Mouse (Mus musculus) adipocyte (in vitro differentiated cells): Measurements from ENCODE around the gene Vmn2r27.
A peak's percentile ranks its signal among the peaks of the same experiment; 100 is the strongest.

Experiments used
- DNase-seq: peaks from one replicate; pipeline ENCODE4 v3.0.0-alpha.2; 2016; ENCODE audit warnings: low spot score

Gene Vmn2r27

DNA sequence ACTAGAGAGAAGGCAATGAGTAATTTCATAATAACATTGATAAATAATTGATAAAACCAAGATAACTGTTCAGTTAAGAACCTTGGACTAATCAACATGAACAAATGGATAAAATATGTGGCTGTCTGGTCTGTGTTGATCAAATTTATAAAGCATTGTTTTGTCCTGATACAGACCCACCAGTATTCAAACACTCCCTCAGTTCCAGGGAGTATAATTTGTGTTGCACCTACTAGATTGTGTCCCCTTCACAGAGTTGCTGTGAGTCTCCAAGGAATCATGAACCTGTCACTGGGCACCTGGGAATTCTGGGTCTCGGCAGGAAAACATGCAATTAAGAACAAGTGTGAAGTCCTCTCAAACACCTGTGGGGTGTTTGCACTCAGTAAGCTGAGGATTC, at the start of gene Vmn2r27:
Vmn2r27 (minus strand) TSS at position 101 of the 400 bp plus-strand sequence.
- no peak for DNase-seq

DNA sequence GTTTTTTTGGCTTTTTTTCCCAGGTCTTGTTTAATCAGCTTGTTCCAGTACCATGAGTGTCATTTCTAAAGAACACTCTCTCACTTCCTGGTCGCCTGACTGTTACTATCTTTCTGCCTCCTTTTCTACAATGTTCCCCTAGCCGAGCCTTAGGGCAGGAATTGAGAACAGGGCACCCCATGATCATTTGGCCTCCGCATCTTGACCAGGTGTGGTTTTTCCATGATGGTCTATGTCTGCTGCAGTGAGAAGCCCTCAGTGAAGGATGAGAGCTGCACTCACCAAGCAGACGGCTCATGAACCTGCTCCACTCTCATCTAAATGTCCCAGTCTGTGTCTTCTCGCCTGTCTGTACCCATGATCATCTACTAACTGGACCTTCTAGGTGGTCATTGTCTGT, 46.6 kb upstream of the Vmn2r27 start:
- DNase-seq = no peak

- no peak for DNase-seq
These were observed 46.0 kb upstream of the Vmn2r27 start for GRCm38 (mm10) chr6:124277641-124278040.

DNA sequence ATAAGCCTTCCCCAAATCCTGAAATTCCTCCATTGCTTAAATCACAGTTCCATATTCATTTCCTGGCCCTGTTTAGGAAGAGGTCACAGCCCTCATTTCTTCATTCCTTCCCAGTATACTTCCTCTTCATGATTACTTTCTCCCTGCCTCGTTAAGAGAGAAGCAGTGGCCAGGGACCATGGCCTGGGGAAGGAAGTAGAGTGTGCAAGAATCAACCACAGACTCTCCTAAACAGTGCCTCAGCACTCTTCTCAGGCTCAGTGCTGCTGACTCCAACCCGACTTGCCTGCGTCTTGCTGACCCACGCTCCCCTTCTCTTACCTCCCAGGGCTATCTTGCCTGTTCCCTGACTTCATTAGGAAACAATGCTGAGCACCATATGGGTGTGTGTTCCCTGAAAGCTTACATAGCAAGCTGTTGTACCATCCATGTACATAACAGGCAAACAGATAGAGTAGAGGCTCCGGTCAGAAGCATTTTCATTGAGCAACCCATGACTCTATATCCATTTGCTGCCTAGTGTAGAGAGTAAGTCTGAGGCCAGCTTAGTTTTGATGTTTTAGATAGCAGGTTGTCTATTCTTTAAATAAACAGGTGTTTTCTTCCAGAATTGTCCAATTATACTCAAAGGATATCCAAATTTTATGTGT, 41.7 kb upstream of the Vmn2r27 start:
- no peak for DNase-seq

GRCm38 (mm10) chr6:124262696-124263095, 31.0 kb upstream of the Vmn2r27 start:
- DNase-seq = peak; percentile 85

DNA sequence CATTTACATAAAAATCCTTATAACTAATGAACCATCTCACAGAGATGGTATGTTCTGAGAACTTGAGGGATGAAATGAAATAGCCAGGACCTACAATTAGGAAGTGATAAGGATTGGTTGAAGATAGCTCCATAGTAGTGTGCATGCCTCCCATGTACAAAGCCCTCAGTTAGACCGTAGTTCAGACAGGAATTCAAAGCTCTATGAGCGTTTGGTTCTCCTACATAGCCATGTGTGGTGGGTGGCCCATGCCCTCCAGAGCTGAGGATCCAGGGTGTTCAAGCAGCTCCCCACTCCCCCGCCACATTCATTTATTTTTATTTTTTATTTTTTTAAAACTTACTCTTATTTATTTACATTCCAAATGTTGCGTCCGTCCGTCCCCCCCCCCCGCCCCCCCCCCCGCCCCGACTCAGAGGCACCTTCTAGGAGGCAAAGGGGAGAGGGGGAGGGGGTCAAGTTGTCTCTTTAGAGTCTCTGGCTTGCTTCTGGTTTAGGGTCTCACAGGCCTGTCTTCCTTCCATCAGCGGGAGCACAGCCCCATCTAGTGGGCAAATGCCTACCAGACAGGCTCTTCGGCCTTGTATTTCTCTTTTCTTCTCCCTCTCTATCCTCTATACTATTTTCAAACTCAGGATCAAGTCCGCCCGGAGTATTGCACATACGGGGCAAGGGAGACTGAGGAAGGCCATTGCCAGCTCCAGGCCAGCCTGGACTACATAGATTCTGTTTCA, 28.7 kb upstream of the Vmn2r27 start:
- peak; percentile 81 for DNase-seq

- peak; percentile 21 for DNase-seq
These were observed 24.2 kb upstream of the Vmn2r27 start for GRCm38 (mm10) chr6:124255721-124256470.

DNA sequence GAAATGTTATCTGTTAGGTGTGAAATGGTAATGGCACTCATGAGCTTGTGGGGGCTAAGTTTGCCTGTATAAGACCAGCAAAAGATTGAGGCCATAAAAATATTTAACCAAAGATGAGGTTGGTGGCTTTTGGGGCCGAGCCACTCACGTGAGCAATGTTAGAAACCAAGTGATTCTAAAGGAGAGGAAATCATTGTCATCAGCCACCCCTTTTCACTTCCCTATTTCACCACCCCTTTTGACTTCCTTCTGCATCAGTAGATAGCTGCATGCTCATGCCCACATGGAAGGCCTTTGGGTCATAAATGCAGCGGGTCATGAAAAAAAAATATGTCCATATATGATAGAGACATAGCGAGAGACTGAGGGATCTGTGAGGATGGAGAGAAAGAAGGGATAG, 29.5 kb downstream of the Vmn2r27 start:
- DNase-seq = no peak

DNA sequence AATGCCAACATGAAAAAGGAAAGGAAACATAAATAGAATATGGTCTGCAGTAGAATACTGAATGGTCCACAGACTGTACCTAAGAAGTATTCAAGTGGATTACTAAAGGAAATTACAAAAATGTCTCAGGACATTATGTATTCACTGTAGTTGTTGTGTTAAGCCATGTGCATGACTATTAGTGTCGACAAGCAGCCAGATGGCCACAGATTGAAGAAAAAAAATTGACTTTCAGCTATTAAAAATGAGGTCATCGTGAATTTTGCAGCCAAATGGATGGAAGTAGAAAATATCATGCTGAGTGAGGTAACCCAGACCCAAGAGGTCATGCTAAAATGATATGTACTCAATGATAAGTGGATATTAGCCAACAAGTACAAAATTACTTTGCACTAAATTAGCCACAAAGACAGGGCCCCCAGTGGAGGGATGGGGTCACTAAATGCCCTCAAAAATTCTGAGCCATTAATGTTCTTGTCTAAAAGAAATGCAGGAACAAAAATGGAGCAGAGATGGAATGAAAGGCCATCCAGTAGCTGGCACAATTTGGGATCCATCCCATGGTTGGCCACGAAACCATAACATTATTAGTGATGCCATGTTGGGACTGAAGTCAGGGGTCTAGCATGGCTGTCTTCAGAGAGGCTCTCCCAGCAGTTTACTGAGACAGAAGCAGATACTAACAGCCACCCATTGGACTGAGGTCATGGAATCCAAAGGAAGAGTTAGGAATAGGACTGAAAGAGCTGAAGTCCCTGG, 63.0 kb downstream of the Vmn2r27 start:
- no peak for DNase-seq

GRCm38 (mm10) chr6:124166596-124166995, 65.1 kb downstream of the Vmn2r27 start:
- DNase-seq = no peak

- no peak for DNase-seq
These were observed 81.8 kb downstream of the Vmn2r27 start for GRCm38 (mm10) chr6:124149808-124150207.
